Mouse (Mus musculus) megakaryocyte, embryonic 14.5 days (primary cell): ENCODE measurements around the gene Phldb1.

Experiments
- FLI1 ChIP-seq: IDR thresholded peaks from 2 replicates; pipeline ENCODE4 v1.6.1; 2012; ENCODE audit warnings: low read length, inconsistent platforms, mixed read lengths
- GATA1 ChIP-seq: IDR thresholded peaks from 3 replicates; pipeline ENCODE4 v1.6.1; 2012; ENCODE audit warnings: mixed read lengths, low read length, inconsistent platforms, borderline replicate concordance

- TF ChIP-seq GATA1 (no peak), FLI1 (no peak)
Measured at GRCm38 (mm10) chr9:44747341-44747740, 12.3 kb upstream of the Phldb1 start.
